Comparison of ENCODE assay signal across 31 mouse cellular contexts in genomic region chr11:103856641-103857040, GRCm38 (mm10).
"Had no signal": no experiment of that assay in that cellular context is flagged by ENCODE, and none has a peak within 500 bp of the region (broad histone marks: within the 10 kb centered on the region; RNA-seq: fewer than 3 reads in every experiment).

No protein-coding gene starts in this region.

- H3K9ac ChIP-seq: limb, embryonic 12.5 days; limb, embryonic 13.5 days; limb, embryonic 15.5 days; liver, embryonic 12.5 days; liver, embryonic 13.5 days; liver, embryonic 14.5 days; liver, embryonic 15.5 days; liver, postnatal 0 days; lung, embryonic 14.5 days; lung, embryonic 15.5 days; midbrain, embryonic 12.5 days; midbrain, embryonic 13.5 days; midbrain, embryonic 15.5 days; neural tube, embryonic 12.5 days had no signal

- H3K27me3 ChIP-seq: limb, embryonic 12.5 days; limb, embryonic 13.5 days; limb, embryonic 15.5 days; liver, embryonic 12.5 days; liver, embryonic 13.5 days; liver, embryonic 15.5 days; lung, embryonic 15.5 days; megakaryocyte, embryonic 14.5 days; midbrain, embryonic 12.5 days; midbrain, embryonic 13.5 days; midbrain, embryonic 15.5 days; neural tube, embryonic 12.5 days had no signal

- H3K9me3 ChIP-seq: limb, embryonic 10.5 days; limb, embryonic 12.5 days; limb, embryonic 13.5 days; limb, embryonic 15.5 days; liver, embryonic 12.5 days; liver, embryonic 13.5 days; liver, embryonic 15.5 days; lung, embryonic 15.5 days; megakaryocyte, embryonic 14.5 days; midbrain, embryonic 10.5 days; midbrain, embryonic 12.5 days; midbrain, embryonic 13.5 days; midbrain, embryonic 15.5 days; neural tube, embryonic 12.5 days had no signal

- DNase-seq: left cerebral cortex, postnatal 4 days; liver; liver, embryonic 13.5 days; liver, postnatal 0 days; lung, adult 18-20 months; lung, adult 2 months; lung, embryonic 14.5 days; lung, postnatal 10 days; lung, postnatal 14 days; lung, postnatal 36 days; lung, postnatal 4 days; midbrain, embryonic 14.5 days had no signal

- H3K4me2 ChIP-seq: limb, embryonic 12.5 days; limb, embryonic 13.5 days; limb, embryonic 15.5 days; liver, embryonic 11.5 days; liver, embryonic 12.5 days; liver, embryonic 13.5 days; liver, embryonic 15.5 days; lung, embryonic 14.5 days; lung, embryonic 15.5 days; midbrain, embryonic 12.5 days; midbrain, embryonic 13.5 days; midbrain, embryonic 15.5 days; neural tube, embryonic 12.5 days had no signal

- ATAC-seq: liver, embryonic 12.5 days; liver, postnatal 0 days; lung, postnatal 0 days; midbrain, embryonic 13.5 days; midbrain, embryonic 15.5 days had no signal

- H3K4me1 ChIP-seq: limb, embryonic 15.5 days; lung, embryonic 15.5 days had no signal

- H3K27ac ChIP-seq: left cerebral cortex, adult 2 months; limb, embryonic 10.5 days; limb, embryonic 12.5 days; limb, embryonic 13.5 days; limb, embryonic 15.5 days; liver, embryonic 12.5 days; liver, embryonic 13.5 days; liver, embryonic 14.5 days; liver, embryonic 15.5 days; lung, embryonic 15.5 days; macrophage; midbrain, embryonic 12.5 days; midbrain, embryonic 13.5 days; midbrain, embryonic 15.5 days; neural tube, embryonic 12.5 days had no signal

- H3K4me3 ChIP-seq: left cerebral cortex, adult 2 months; limb, embryonic 10.5 days; limb, embryonic 12.5 days; limb, embryonic 13.5 days; limb, embryonic 15.5 days; liver, embryonic 12.5 days; liver, embryonic 13.5 days; liver, embryonic 15.5 days; lung, embryonic 15.5 days; megakaryocyte, embryonic 14.5 days; midbrain, embryonic 10.5 days; midbrain, embryonic 12.5 days; midbrain, embryonic 13.5 days; midbrain, embryonic 15.5 days; myocyte; neural tube, embryonic 12.5 days had no signal
